Mouse (Mus musculus): ENCODE measurements around the gene Plcl1.

DNA sequence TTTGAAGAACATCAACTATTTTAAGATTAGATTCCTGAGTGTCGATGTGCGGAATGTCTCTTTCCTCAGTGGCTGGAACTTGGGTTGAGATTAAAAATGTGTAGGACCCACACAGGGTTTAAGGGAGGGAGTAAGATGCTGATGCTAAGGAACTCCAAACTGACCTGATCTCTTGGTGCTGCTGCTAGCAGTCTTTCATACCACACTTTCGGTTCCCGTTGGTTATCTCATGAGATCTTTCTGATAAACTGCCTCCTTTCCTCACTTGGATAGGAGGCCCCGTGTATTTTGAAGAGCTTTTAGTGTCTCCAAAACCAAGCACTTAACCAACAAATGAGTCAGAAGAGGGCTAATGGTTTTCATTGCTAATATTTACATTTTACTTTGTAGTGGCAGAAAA is 30.9 kb downstream of the Plcl1 start:
- no peak for TF ChIP-seq CTCF (IDR thresholded peaks at IDR 0.05; ENCODE audit: low read depth)
- no peak for TF ChIP-seq EP300 (IDR thresholded peaks at IDR 0.05; ENCODE audit: low read depth)

Data from liver, embryonic 14.5 days (tissue).